Mouse (Mus musculus) testis, adult 2 months (tissue): ENCODE results near the gene Gm13769.
"Not testable (repeated sequence)": the region's sequence is repeated elsewhere in the genome, so short reads cannot be mapped to it uniquely, and the experiment has no call there.

ENCODE experiments used
- CTCF ChIP-seq: fragments of 200-500 bp; IDR thresholded peaks from 2 replicates; pipeline ENCODE4 v1.5.1; 2012; ENCODE audit warnings: low read depth, mild to moderate bottlenecking, inconsistent platforms, low read length, moderate library complexity; ENCODE audit not compliant: control insufficient read depth, insufficient read depth, insufficient replicate concordance
- POLR2A ChIP-seq: fragments of 200-500 bp; IDR thresholded peaks from 2 replicates; pipeline ENCODE4 v1.6.1; 2012; ENCODE audit warnings: low read depth, mild to moderate bottlenecking, inconsistent platforms, low read length, moderate library complexity; ENCODE audit not compliant: control insufficient read depth

GRCm38 (mm10) chr2:90360199-90360598, 38.2 kb downstream of the Gm13769 start:
- TF ChIP-seq CTCF, POLR2A: not testable (repeated sequence)
